Mouse (Mus musculus) olfactory bulb, adult 2 months (tissue): ENCODE measurements around the gene Fam173a.

ENCODE experiments used
- CTCF ChIP-seq: fragments of 200-500 bp; IDR thresholded peaks from 2 replicates; pipeline ENCODE4 v1.5.1; 2012; ENCODE audit warnings: low read depth, mild to moderate bottlenecking, low read length, moderate library complexity; ENCODE audit not compliant: insufficient read depth
- POLR2A ChIP-seq: fragments of 200-500 bp; IDR thresholded peaks from 2 replicates; pipeline ENCODE4 v1.6.1; 2012; ENCODE audit warnings: mild to moderate bottlenecking, low read depth, low read length, moderate library complexity; ENCODE audit not compliant: insufficient read depth

DNA sequence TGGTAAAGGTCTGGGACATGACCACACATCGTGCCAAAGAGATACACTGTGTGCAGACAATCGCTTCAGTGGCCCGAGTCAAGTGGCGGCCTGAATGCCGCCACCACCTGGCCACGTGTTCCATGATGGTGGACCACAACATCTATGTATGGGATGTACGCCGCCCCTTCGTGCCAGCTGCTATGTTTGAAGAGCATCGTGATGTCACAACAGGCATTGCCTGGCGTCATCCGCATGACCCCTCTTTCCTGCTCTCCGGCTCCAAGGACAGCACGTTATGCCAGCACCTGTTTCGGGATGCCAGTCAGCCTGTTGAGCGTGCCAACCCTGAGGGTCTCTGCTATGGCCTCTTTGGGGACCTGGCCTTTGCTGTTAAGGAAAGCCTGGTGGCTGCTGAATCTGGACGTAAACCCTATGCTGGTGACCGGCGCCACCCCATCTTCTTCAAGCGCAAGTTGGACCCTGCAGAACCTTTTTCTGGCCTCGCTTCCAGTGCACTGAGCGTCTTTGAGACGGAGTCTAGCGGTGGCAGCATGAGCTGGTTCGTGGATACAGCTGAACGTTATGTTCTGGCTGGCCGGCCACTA lies 33.4 kb upstream of the Fam173a start:
- TF ChIP-seq CTCF (no peak), POLR2A (no peak)
